Mouse (Mus musculus): Measurements from ENCODE around the gene Mpnd.
A peak's percentile ranks its signal among the peaks of the same experiment; 100 is the strongest.

The Mpnd gene

DNA sequence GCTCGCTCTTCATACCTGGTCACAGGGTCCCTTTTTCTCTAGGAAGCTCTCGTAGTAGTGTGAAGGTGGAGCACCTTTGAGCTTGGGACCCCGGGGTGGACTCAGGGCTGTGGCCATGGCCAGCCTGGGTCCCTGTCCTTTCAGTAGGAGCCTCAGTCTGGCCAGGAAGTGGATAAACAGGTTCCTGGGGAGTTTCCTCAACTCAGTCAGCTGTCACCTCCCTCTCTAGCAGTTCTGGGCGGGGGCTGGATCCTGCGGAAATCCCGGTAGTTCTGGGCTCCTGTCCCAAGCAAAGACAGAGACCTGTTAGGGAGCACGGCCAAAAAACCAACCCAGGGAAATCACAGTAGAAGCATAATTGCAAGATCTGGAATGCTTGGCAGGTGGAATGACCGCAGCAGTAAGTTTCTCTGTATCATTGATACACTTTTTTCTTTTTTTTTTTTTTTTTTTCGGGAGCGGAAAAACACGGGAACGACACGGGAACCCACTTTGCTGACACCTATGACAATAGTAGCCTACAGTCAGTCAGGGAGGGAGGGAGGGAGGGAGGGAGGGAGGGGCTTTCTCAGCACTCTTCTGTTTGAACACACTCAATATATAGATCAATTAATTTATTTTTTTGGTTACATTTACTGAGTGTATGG is at the start of gene Mpnd, which contains the start of gene Stap2:
TSS of gene Mpnd (plus strand) at position 297 of the 647 bp plus-strand sequence.
TSS of gene Stap2 (minus strand) at position 170 of the 647 bp plus-strand sequence.
- peak; percentile 81 for DNase-seq (ENCODE audit: low spot score)

DNA sequence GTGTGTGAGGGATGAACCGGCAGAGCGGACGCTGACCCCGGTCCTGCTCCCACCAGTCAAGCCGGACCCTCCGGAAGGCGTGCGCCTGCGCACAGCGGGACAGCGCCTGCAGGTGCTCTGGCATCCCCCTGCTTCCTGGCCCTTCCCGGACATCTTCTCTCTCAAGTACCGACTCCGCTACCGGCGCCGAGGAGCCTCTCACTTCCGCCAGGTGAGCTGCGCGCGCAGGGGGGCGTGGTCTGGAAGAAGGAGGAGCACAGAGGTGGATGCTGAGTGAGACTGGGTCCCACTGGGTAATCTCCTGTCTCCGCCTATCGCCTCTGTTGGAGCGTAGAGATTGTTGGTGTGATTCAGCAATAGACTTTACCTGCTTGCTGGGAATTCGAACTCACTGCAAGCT is 49.4 kb upstream of the Mpnd start:
- DNase-seq (ENCODE audit: low spot score) = no peak

DNA sequence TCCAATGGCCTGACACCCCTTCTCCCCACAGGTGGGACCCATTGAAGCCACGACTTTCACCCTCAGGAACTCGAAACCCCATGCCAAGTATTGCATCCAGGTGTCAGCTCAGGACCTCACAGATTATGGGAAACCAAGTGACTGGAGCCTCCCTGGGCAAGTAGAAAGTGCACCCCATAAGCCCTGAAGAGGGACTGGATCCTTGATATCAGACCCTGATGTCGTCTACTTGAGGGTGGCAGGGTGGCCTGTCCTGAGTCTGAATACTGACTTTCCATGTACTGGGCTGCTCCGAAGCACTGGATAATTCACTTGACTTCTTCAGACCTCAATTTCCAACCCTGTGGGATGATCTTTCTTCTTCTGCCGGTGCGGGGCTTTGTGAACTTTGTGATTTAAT is 48.9 kb upstream of the Mpnd start:
- DNase-seq (ENCODE audit: low spot score) = no peak

DNA sequence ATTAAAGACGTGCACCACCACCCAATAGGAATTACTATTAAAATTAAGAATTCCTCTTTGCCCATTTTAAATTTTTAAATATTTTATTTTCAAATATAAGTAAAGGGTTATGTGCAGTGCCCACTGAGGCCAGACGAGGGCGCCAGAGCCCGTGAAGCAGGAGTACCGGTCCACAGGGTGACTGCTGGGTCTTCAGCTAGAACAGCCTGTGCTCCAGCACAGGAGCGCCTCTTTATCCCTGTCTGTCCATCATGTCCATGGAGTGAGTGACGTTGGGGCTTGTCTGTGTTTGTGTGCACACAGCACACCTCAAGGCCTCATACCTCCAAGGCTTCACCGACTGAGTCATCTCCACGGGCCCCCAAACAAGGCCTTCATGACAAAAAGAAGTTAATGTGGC is 48.3 kb upstream of the Mpnd start:
- peak; percentile 81 for DNase-seq (ENCODE audit: low spot score)

DNA sequence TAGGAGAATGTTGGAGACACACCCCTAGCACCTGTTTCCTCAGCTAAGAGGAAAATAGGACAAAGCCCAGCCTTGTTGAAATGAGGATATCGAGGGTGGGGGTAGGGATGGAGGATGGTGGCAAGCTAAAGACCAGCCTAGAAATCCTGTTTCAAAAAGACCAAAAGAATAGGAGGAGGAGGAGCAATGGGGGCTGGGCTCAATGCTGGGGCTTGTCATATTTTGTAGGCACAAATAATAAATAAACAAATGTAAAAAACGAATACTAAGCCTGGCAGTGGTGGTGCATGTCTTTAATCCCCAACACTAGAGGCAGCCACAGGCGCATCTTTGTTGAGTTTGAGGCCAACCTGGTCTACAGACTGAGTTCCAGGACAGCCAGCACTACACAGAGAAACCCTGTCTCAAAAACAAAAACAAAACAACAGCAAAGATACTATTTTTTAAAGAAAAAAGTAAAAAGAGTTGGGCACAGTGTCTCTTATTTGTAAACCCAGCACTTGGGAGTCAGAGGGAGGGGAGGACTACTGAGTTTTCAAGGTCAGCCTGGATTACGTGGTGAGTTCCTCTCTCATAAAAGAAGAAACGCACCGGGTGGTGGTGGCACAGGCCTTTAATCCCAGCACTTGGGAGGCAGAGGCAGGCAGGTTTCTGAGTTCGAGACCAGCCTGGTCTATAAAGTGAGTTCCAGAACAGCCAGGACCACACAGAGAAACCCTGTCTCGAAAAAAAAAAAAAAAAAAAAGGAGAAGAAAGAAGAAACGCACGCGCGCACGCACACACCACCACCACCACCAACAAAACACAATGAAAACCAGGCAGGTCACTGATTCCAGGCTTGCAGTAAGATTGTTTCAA is 47.6 kb upstream of the Mpnd start:
- DNase-seq (ENCODE audit: low spot score) = no peak

DNA sequence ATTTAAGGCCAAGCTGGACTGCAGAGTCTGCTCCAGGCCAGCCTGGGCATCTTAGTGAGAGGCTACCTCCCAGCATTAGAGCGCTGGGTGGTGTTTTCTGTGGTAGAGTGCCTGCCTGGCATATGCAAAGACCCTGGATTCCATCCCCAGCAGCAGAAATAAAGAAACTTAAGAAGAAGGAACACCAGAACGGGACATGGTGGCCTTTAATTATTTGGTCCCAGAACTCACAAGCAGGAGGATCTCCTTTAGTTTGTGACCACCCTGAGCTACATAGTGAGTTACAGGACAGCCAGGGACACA is 47.0 kb upstream of the Mpnd start:
- DNase-seq (ENCODE audit: low spot score) = no peak

DNA sequence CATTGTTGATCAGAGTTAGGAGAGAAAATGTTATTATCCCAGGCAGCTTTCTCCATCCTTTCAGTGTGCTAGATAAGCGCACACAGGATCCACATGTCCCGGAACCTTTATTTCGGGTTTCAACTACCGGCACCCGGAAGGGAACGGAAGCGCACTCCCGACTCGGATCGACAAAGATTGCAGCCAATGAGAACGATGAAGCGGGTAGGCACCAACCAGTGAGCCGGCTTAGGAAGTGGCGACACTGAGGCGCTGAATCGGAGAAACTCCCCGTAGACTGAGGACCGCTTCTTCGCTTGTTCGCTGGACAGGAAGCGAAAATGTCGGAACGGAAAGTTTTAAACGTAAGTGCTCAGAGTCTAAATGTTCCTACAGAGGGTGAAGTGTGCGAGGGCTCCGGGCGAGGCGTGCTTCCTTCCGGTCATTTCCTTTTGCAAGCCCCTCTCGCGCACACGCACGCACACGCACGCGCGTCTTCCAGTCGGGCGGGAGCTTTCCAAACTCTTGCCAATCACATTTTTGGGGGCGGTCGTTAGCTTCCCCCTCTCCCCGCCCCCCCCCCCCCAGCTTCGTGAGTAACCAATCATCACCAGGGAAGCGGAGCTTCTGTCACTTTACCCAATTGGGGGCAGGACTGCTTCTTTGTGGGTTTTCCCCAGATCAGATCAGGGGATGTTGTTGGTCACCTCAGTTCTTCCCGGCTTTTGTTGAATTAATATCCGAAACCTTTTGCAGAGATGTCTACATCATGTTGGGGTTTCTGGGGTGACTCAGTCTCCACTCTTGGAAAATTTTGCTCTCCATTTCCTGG is 46.4 kb upstream of the Mpnd start, which contains the start of gene Yju2:
TSS of gene Yju2 (plus strand) at position 182 of the 811 bp plus-strand sequence.
- DNase-seq (ENCODE audit: low spot score) = peak; percentile 98

DNA sequence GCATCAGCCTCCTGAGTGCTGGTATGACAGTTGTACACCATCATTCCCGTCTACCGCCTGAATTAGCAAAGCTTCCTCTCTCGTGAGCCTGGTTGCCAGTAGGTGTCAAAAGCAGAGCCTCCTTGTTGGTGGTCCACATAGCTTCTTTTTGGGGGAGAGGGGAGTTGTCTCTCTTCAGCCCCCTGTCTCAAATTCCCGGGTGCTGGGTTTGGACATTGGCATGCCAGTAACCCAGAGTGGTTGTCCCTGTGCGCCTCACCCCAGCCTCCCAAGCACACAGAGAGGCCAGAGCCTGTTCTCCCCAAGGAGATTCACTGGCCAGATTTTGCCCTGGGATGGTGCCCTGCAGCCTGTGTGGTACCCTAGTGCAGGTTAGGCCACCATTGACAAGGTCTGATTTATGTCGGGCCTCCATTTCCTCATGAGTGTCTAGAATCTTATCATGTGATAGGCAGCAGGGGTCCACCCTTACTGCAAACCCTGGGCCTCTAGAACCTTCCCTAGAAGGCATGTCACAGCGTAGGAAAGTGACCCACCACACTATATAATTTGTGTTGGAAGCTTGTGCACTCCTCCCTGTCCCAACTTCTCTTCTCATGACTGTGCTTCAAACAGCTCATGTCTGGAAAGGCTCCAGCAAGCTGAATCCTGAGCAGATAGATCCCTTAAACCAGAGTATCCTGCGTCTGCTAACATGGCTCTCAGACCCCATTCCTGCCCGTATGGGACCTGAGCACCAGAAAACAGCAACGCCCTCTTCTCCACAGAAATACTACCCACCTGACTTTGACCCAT is 45.4 kb upstream of the Mpnd start:
- DNase-seq (ENCODE audit: low spot score) = no peak

DNA sequence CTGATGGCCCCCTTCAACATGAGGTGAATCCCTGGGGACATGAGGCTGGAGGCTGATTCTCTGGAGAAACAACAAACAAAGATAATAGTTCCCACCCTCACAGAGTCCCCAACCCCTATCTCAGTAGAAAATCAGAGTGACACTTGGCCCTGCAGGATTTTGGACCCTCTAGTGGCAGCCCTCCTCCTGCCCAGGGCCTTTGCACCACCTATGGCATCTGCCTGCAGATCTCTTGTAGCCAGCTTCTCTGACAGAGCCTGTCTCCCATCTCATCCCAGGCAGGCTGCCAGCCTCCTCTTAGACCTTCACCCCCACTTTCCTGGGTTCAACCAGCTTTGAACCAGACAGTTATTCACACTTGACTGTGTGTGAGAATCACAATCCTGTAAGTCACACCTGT is 44.7 kb upstream of the Mpnd start:
- no peak for DNase-seq (ENCODE audit: low spot score)

DNA sequence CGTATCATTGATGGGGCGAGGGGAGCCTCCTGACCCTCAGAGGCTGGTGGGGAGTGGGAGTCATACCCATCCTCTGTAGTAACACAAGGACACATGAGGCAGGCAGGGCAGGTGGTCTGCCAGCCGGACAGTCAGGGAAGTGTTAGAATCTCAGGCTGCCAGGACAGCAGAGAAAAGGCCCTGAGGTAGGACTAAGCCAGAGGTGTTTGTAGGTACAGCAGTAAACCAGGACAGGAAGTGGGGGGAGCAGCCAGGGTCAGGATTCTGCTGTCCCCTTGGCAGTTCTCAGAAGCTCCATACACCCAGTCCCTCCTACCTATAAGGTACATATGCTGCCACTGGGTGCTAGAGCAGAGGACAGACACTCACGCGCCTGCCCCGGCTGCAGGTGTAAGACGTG is 43.9 kb upstream of the Mpnd start:
- no peak for DNase-seq (ENCODE audit: low spot score)

DNA sequence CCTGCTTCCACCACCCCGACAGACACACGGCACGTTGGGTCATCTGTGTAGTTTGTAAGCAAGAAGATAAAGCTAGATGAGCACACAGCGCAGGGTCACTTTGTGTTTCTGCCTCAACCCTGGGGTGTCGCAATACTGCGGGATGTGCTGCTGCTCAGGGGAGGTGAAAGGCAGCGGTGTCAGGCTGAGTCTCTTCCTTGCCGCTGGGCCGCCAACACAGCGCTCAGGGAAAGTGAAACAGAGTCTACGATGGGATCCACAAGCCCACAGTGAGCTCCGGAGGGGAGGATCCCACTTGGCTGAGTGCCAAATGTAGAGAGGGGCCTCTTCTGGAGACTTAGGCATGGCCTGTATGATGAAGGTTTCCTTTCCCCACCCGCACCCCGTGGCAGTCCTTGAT is 42.3 kb upstream of the Mpnd start:
- peak; percentile 52 for DNase-seq (ENCODE audit: low spot score)

DNA sequence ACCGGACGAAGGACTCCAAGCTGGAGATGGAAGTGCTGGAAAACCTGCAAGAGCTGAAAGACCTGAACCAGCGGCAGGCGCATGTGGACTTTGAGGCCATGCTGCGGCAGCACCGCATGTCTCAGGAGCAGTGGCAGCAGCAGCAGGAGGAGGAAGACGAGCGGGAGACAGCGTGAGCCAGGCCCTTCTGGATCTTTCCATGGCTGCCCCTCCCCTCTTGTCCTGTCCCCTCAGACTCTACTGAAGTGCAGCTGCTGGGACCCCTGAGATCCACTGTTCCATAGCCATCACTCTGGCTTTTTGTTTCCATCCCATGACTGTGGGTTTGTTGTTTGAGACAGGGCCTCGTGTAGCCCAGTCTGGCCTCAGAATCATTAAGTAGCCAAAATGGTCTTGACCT is 41.0 kb upstream of the Mpnd start:
- no peak for DNase-seq (ENCODE audit: low spot score)

DNA sequence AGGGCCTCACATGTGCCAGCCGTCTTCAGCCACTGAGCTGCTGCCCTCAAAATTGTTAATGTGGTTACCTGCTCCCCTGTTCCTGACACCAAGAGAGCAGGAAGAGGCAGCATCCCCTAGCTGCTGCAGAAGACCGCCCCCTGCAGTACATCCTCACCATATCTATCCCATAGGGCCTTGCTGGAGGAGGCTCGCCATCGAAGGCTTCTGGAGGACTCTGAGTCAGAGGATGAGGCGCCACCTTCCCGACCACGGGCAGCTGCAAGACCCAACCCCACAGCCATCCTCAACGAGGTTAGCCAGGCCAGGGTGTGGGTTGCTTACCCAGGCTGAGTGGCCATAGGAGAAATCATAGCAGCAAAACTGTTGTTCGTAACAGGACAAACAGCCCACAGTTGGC is 40.5 kb upstream of the Mpnd start:
- no peak for DNase-seq (ENCODE audit: low spot score)

DNA sequence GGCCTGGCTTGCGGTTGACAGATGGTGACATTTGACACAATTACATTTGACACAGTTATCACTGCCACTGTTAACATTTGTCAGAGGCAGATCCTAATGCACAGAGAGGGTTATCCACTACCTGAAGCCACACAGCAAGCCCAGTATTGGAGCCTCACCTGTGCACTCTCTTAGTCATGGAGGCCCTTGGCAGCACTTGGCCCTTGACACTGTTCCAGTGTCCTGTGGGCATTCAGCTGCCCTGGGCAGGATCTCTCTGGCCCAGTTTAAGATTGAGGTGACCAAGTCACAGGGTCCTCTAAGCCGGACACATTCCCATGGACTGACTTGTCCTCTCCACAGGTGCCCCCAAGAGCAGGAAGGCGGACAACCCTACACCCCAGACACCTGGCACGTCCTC is 38.3 kb upstream of the Mpnd start:
- DNase-seq (ENCODE audit: low spot score) = no peak

DNA sequence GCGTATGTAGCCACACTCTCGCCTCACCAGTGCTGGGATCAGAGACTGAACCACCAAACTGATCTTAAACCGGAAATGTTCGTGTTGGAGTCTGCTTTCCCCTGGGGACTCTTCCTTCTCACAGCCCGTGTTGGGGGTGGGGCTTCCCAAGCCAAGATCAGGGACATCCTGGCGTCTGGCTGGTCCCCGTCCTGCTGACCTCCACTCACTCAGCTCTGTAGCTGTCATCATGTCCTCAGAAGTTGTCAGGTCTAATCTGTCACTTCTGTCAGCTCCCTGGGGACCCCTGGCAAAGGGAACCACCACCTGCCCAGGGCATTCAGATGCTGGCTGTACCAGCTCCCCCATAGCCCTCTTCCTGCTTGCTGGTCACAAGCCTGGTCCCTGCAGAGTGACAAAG is 37.3 kb upstream of the Mpnd start:
- DNase-seq (ENCODE audit: low spot score) = no peak

DNA sequence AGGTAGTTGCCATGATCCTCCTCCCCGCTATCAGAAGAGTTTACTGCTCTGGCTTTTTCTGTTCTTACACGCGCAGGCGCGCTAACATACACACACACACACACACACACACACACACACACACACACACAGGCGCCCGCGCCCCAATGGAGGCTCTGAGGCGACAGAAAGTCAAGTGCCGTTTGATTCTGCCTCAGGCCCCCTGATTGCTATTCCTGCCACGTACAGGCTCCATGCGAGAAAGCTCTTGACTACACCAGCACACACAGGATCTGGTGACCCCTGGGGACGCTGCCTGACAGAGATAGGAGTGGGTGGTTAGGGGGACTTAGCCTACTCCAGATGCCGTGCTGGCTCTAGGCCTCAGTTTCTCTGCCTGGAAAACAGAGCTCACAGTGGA is 36.0 kb upstream of the Mpnd start:
- DNase-seq (ENCODE audit: low spot score) = no peak

DNA sequence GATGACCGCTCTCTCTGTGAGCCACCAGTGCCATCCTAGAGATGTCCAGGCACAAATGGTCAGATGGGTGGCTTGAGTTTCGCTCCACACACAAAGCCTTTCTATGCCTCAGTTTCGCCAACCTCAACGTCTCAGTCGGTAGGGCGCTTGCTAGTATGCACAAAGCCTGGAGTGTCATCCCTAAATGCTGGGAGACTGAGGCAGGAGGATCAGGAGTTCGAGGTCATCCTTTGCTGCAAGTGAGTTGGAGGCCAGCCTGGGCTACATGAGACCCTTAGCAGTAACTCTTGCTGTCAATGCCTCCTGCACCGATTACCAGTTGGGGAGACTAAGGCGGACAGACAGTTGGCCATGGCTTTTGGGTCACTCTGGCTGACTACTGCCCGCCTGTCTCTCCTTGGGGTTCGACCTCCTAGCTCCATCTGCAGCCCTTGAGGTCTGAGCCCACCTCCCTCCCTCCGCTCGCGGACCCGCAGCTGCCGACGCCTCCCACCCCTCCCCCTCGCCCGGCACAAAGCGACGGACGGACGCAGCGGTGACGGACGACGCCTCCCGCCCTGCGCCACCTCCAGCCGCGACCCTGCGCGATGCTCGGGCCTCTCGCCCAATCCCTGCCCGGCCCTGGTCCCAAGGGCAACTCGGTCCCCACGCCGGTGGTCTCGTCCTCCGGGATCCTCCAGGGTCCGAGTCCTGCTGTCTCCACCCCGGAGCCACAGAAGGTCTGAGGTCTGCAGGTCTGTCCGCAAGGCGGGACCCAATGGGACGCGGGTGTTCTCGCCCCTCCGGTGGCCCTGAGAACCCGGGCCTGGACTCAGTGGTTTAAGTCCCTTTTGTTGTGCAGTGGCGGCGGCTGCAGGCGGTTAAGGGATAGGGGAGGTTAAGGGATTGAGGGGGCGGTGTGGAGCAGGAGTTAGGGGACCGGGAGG is 35.3 kb upstream of the Mpnd start, which contains the start of gene Shd:
TSS of gene Shd (plus strand) at position 502 of the 926 bp plus-strand sequence.
- DNase-seq (ENCODE audit: low spot score) = no peak

DNA sequence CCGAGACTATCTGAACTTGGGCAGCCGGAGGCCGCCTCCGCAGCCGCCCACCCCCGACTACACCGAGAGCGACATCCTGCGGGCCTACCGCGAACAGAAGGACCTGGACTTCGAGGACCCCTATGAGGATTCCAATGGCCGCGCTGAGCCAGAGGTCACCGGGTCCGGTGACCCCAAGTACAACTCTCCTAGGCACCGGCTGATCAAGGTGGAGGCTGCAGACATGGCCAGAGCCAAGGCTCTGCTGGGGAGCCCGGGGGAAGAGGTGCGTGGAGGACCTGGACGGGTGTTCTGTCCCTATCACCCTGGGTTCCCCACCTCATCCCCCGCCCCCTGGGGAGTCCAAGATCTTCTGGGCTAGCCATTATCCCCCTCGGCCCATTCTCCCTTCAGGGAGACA is 34.1 kb upstream of the Mpnd start:
- DNase-seq (ENCODE audit: low spot score) = no peak

DNA sequence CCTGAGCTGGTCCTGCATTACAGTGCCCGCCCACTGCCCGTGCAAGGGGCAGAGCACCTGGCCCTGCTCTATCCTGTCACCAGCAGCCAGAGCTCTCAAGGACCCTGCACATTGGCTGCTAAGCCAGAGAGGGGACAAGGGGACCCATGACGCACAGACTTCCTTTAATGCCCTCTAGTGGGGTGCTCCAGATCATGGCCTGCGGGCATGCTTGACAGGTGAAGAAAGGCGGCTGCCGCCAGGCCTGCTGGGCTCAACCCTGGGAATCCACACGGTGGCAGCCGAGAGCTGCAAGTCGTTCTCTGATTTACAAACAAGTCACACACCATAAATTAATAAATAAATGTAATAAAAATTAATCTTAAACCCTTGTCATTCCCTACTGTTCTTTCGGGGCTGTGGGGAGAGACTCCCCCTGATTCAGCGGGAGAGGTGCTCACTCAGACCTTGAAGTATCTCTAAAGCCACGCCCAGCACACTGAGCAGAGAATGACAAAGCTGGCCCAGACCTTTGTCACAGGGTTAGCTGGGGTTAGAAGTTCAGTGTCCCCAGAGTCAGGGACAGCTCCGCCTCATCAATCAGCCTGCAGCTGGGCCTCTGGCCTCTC is 29.2 kb upstream of the Mpnd start:
- peak; percentile 76 for DNase-seq (ENCODE audit: low spot score)

DNA sequence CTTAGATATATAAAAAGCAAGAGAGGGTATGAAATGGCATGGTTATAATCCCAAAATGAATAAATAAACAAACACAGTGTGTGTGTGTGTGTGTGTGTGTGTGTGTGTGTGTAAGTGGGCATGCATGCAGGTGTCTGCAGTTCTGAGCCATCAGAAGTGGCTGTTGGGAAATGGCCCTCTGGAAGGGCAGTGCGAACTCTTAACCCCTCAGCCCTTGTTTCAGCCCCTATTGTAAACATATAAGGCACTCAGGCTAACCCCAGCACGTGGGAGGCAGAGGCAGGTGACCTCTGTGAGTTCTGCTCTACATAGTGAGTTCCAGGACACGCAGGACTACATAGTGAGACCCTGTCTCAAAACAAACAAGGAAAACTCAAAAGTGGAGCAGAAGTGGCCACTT is 28.2 kb upstream of the Mpnd start:
- DNase-seq (ENCODE audit: low spot score) = no peak
